Mouse (Mus musculus) adrenal gland, postnatal 36 days (tissue): Measurements from ENCODE around the gene Hist1h2bp. TPM values are rescaled to one million over a fixed set of nuclear protein-coding genes. Genes with fewer than 3 reads are reported as not detected.
A peak's percentile ranks its signal among the peaks of the same experiment; 100 is the strongest.
"Not testable (repeated sequence)": the region's sequence is repeated elsewhere in the genome, so short reads cannot be mapped to it uniquely, and the experiment has no call there.

Source experiments
- DNase-seq, 2 experiments: peaks; one replicate each; pipeline ENCODE4 v3.0.0; 2021; ENCODE audit warnings: mixed read lengths in 1 of 2
- long read RNA-seq, 2 experiments: library from polyadenylated mRNA; stranded (forward); transcript quantifications; one replicate each; pipeline ENCODE4 v2.0.0; 2021; ENCODE audit warnings: borderline sequencing depth in 2 of 2
- total RNA-seq, 2 experiments: library from RNA; stranded (reverse); gene quantifications; 2 replicates each; pipeline ENCODE4 v1.2.3; 2021

Gene Hist1h2bp
- total RNA-seq, result 10 to 100 TPM; 21.9 to 22.1 TPM
- long read RNA-seq, experiment 1, partial matches to known transcripts, result 0 of 2 reads
- long read RNA-seq, experiment 1, other reads (novel, unspliced or antisense), result 1 of 2 reads
- long read RNA-seq, experiment 2, result 0 reads

DNA sequence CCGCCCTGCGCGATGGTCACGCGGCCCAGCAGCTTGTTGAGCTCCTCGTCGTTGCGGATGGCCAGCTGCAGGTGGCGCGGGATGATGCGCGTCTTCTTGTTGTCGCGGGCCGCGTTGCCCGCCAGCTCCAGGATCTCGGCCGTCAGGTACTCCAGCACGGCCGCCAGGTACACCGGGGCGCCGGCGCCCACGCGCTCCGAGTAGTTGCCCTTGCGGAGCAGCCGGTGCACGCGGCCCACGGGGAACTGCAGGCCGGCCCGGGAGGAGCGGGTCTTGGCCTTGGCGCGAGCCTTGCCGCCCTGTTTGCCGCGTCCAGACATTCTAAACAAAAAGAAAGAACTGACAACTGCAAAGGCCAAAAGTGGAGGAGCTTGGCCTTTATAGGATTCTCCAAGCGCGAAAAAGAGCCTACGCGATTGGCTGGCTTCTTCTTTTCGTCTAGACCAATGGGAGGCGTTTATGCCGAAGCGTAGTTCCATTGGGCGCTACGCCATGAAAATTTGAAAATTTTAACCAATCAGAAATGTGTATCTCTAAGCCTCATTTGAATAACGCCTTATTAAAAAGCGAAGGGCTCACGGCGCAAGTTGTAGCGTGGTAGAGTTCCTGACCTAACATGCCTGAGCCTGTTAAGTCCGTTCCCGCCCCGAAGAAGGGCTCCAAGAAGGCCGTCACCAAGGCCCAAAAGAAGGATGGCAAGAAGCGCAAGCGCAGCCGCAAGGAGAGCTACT is at the start of gene Hist1h2bp, which contains the start of gene Hist1h2an:
TSS of gene Hist1h2bp (plus strand) at position 563 of the 731 bp plus-strand sequence.
TSS of gene Hist1h2an (minus strand) at position 320 of the 731 bp plus-strand sequence.
- DNase-seq, result peak; percentile 82

DNA sequence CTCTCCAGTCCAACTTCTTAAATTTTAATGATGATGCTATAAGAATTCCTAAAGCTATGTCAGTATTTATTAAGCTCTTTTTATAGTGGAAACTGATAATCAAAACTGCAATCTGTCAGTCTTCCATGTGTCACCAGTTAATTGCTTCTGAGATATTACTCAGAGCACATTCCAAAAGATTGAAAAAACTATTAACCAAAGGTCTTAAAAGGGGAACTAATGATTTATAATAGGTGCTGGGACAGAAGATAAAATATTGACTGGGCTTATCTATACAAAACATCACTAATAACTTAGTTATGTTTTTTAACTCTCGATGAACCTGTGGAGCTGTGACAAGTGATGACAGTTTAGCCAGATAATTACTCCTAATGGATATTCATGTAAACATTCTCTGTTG is 42.3 kb upstream of the Hist1h2bp start:
- DNase-seq, result no peak

DNA sequence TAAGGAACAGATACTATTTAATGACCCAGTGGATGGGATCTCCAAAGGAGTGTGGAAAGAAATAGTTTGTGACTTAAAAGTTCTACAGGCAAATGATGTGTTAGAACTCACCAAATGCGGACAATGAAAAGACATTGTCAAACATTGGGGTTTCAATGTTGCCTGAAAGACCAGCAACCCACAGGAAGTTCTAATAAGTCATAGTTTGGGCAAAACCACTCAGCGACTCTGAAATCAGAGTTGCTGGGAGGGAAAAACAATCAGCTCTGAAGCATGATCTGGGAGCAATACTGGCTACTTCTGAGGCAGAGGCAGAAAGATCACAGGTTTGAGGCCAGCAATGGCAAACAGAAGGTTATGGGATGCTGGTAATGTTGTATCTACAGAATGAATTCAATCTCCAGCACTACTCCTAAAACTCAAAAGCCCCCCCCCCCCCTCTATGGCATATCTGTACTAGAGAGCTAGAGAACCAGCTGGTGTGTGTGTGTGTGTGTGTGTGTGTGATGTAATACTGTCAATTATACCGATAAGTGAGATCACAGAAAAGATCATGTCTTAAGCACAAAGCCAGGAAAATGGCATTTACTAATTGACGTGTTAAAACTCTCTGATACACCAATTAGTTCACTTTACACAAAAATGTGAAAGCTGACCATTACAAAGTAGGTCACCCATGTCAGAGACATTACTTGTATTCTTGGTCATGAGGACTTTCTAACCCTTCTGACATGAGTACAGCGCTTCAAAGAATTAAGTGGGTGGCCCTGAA is 37.7 kb upstream of the Hist1h2bp start:
- no peak for DNase-seq

DNA sequence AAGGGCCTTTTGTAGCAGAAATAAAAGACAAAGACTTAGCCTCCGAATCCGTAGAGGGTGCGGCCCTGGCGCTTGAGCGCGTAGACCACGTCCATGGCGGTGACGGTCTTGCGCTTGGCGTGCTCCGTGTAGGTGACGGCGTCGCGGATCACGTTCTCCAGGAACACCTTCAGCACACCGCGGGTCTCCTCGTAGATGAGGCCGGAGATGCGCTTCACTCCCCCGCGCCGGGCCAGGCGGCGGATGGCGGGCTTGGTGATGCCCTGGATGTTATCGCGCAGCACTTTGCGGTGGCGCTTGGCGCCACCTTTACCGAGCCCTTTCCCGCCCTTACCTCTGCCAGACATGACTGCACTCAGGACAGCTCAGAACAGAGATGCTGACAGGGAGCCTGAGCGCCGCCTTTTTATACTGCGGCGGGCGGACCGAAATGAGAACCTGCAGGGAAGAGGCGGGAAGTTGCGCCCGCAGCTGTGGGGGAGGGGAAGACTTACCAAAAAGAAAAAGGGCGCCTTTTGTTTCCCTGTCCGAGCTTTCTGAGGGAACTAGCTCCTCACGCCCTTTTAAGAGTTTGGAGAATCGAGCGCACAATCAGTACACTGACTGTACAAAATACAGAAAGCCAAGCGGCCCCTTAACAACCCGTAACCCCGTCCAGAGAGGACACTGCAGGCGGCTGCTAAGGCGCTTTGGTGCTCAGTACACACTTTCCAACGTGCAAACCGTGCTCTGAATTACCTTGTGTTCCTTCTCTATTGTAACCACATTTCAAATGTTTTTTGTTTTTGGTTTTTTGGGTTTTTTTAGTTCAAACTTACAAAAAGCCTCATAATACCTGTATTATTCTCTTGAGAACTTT is 36.9 kb upstream of the Hist1h2bp start, which contains the start of gene Hist1h4k:
TSS of gene Hist1h4k (minus strand) at position 347 of the 859 bp plus-strand sequence.
- peak; percentile 86 to 91 for DNase-seq

DNA sequence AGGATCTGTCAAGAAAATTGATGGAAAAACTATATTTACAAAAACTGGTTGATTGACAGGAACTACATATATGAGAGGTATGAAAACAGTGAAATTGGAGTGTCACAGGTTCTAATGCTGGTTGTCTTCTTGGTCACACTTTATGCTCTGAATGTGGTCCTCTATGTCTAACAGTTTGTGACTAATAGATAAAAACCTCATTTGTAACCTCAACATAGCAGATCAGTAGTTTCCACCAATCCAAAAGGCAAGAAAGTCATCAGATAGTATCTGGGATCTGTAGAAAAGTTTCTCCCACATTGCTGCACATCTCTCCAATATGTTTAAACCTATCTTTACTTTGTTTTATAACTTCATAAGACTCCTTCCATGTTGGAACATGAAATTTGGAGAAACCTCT is 35.8 kb upstream of the Hist1h2bp start:
- DNase-seq, result no peak

DNA sequence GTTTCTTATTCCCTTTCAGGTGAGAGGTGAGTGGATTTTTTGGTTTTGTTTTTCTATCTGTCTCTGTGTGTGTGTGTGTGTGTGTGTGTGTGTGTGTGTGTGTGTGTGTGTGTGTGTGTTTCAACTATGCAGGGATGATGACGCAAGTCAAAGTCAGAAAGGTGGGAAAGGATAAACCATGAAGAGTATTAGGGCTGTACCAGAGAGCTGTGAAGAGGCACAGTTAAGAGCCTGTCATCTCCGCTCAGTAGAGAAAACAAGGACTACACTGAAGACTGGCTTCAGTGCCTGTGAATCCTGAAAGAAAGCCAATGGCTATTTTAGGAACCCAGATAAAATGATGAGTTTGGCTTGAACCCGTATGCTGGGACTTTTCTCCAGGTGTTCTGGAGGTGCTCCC is 35.4 kb upstream of the Hist1h2bp start:
- no peak for DNase-seq

DNA sequence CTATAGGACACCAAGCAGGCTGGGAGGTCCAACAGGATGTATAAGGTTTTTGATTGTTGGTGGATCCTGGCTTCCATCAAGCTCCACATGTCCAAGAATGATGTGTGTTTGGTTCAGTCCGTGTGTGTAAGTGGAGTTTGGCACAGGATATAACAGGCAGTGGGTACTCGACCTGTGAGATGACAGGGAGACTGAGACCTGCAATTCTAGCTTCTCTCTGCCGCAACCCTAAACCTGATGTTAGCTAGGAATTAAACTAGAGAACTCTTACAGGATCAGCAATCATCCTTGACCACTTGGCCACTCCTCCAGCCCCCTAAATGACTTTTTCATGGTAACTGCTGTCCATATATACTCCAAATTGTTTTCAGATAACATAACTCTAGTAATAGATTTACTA is 34.9 kb upstream of the Hist1h2bp start:
- DNase-seq, result no peak

DNA sequence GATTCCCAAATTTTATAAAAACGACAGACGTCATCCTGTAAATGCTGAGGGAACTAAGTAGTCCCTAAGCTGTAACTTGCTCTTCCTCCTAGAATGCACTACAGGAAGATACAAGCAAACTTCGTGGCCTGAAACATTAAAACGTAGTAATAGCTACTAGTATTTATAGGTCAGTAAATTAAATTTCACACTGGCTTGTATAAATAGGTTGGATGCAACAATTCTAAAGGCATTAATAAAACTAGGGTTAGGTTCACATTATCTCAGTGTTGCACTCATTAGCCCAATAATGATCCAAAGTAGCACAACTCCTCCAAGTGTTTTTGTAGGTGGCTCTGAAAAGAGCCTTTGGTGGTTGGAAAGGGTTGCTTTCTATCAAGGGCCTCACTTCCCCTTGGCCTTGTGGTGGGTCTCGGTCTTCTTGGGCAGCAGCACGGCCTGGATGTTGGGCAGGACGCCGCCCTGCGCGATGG is 34.2 kb upstream of the Hist1h2bp start:
- DNase-seq, result no peak

DNA sequence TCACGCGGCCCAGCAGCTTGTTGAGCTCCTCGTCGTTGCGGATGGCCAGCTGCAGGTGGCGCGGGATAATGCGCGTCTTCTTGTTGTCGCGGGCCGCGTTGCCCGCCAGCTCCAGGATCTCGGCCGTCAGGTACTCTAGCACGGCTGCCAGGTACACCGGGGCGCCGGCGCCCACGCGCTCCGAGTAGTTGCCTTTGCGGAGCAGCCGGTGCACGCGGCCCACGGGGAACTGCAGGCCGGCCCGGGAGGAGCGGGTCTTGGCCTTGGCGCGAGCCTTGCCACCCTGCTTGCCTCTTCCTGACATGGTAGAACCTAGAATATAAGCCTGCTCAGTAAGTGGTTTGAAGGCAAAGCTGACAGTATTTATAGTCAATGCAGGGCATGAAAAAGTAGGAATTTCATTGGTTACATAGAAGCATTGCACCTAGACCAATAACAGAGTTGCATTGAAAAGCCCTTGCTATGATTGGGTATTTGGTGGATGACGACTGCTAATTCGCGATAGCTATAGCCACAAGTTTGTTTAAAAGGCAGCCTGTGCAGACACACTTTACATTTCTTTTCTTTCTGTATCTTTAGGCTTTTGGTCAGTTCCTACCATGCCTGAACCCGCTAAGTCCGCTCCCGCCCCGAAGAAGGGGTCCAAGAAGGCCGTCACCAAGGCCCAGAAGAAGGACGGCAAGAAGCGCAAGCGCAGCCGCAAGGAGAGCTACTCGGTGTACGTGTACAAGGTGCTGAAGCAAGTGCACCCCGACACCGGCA is 33.6 kb upstream of the Hist1h2bp start, which contains the start of the genes Hist1h2ak and Hist1h2bn:
TSS of gene Hist1h2ak (minus strand) at position 304 of the 762 bp plus-strand sequence.
TSS of gene Hist1h2bn (plus strand) at position 600 of the 762 bp plus-strand sequence.
- DNase-seq, result peak; percentile 46 to 62

DNA sequence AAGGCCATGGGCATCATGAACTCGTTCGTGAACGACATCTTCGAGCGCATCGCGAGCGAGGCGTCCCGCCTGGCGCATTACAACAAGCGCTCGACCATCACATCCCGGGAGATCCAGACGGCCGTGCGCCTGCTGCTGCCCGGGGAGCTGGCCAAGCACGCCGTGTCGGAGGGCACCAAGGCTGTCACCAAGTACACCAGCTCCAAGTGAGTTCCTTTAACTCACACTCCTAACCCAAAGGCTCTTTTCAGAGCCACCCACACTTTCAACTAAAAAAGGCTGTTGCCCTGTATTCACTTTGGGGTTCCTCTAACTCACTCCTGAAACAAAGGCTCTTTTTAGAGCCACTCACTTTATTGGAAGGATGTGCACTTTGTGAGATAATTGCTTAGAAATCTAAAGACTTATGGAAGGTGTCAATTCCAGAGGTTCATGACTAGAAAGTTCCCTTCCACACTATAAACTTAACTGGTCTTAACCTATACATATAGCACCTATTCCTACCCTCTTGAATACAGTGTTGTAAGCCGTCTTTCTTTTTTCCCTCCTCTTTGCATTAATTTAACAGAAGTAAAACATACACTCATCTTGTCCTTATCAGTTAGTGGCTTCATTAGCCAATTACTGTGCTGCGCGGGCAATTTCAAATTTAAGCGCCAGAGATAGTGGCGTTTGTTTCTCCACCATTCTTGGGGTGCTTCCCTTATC is 32.8 kb upstream of the Hist1h2bp start:
- peak; percentile 63 for DNase-seq

DNA sequence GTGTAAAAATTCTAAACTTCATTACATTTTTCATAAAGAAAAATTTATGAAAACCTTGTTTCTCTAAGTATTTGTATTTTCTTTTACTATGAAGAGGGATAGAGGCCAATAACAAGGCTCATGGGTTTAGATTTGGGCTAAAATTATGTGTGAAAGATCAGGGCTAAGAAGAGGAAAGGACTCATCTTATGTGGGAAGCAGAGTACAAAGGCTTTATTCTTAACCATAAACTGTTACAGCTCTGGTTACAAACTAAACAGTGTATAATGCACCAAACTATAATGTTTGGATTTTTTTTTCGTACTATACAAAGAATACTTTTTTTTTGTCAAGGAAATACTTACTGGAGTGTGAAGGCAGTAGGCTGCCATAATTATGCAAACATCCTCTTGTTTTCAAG is 31.6 kb upstream of the Hist1h2bp start:
- no peak for DNase-seq

DNA sequence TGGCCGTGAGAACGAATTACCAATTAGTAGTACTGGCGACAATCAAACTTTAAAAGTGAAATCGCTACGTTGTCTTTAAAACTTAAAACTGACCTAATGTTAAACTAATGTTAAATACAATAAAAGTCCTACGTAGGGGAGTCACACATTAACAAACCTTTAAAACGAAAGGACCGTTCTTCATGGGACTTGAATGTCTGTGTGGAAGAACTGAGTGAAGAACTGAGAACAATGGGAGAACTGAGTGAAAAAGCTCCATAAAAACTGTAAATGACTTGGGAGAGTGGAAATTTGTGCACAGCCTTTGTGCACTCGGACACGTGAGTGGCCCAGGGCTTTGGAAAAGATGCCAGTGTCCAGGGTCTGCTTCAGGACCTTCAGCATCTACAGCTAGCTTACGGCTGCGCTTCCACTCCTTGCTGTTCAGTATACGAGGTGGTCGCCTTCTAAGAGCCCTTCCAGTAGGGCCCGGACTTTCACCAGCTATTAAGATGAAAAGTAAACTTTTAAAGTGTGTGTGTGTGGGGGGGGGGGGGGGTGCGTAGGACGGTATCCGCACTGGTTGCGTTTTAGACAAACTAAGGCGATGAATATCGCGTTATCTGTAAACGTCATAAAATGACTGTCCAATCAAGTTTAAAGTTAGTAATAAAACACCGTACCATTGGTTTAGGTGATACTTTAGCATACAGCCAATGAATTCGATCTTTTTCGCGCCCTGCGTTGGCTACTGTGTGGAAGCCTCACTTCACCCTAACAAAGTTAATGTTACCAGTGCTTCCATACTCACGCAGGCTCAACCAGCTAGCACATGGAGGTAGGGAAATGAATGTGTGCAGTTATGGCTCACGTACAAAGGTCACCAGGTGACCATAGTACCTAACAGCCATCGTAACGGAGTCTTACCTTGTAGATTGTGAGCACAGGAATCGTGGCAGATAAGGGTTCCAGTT is 8.2 kb upstream of the Hist1h2bp start:
- DNase-seq, result peak; percentile 68 to 76

DNA sequence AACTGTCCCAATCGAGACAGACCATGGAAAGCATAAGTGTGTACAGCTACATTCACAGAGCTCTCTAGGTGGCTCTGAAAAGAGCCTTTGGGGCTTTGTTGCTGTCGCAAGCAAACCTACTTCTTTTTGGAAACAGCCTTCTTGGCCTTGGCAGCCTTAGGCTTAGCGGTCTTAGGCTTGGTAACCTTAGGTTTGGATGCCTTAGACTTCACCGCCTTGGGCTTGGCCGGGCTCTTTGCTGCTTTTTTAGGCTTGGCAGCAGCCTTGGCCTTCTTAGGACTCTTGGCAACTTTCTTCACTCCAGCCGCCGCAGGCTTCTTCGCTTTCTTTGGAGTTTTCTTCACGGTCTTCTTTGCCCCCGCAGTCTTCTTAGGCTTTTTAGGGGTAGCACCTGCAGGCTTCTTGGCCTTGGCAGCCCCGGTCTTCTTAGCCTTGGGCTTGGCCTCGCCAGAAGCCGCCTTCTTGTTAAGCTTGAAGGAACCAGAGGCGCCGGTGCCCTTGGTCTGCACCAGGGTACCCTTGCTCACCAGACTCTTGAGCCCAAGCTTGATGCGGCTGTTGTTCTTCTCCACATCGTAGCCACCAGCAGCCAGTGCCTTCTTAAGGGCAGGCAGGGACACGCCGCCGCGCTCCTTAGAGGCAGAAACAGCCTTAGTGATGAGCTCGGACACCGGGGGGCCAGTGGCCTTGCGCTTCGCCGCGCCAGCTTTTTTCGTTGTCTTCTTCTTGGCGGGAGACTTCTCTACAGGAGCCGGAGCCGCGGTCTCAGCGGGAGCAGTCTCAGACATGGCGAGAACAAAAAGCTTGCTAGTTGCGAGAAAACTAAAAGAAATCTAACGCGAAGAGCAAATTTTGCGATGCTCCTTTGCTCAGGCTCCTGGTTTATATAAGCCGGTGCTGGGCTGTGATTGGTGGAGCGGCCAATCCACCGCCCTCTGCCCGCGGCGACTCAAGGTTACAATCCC is 7.2 kb upstream of the Hist1h2bp start, which contains the start of gene Hist1h1b:
TSS of gene Hist1h1b (minus strand) at position 859 of the 965 bp plus-strand sequence.
- peak; percentile 78 to 83 for DNase-seq

DNA sequence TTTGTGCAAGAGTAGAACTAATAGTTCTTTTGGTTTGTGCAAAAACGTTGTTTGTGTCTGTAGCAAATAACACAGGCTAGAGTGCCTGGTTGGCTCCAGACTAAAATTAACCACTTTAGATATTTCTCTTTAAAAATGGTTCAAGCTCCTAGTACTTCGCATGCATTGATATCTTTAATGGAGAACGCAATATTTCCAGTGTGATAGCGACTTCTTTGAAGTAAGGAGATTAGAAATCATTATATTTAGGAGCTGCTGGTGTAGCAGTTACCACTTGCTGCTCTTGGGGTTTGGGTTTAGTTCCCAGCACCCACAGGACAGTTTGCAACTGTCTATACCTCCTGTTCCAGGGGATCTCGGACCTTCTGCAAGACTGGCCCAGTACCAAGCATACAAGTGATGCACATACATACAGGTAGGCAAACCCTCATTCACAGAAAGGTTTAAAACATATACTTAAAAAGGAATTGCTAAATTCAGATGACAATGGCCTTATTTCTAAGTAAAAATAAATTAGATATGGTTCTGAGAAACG is 6.2 kb upstream of the Hist1h2bp start:
- no peak for DNase-seq

DNA sequence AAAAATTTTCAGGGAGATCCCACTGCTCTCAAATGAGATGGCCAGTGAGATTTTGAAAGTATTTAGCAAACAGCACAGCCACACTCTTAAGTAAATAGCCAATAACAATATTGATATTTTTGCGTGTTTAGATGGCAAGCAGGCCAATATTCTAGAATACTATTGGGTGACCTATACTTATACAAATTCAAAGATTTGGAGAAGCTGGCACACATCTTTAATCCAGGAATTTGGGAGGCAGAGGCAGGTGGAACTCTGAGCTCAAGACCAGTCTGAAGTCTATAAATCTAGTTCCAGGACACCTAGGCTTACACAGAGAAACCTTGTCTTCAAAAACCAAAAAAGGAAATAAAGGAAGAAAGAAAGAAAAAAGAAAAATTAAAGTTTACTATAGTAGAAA is 5.6 kb upstream of the Hist1h2bp start:
- DNase-seq, result no peak

DNA sequence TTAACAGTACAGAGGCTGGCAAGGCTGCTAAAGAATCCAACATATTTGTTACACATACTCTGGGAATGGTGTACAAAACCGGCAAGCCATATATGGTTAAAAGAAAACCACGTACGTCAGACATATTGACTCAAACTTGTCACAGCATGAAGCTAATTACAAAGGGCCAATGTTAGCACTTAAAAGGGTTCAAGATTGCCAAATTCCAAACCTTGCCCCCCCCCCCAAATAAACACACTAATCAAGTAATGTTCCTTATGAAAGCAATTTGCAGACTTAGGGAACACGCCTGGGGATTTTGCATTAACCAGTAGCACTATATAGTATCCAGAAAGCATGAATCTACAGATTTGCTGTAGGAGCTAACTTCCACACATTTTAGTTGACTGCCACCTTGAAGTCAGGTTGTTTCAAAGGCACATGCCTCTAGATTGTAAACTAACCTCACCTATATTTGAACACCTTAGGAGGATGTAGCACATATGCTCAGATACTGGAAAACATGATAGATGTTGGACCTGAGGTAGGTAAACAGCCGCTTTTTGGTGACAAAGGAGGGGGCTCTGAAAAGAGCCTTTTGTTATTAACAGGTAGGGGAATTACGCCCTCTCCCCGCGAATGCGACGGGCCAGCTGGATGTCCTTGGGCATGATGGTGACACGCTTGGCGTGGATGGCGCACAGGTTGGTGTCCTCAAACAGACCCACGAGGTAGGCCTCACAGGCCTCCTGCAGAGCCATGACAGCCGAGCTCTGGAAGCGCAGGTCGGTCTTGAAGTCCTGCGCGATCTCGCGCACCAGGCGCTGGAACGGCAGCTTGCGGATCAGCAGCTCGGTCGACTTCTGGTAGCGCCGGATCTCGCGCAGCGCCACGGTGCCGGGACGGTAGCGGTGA is 4.7 kb upstream of the Hist1h2bp start:
- not testable (repeated sequence) for DNase-seq
